Mouse (Mus musculus) midbrain, embryonic 13.5 days (tissue): ENCODE data around the gene Rbm5. TPM values are rescaled to one million over a fixed set of nuclear protein-coding genes. Genes with fewer than 3 reads are reported as not detected.

Source experiments
- ATAC-seq: fragments of 200-750 bp; cut with Nextera tagmentation; 2 replicates; pipeline ENCODE4 v1.8.0; 2017; ENCODE audit warnings: mild to moderate bottlenecking, moderate TSS enrichment, moderate library complexity
- H3K27ac ChIP-seq: fragments of 300-500 bp; sonication (generic); 2 replicates; pipeline ENCODE4 v1.5.1; 2015; ENCODE audit warnings: inconsistent platforms, mild to moderate bottlenecking, moderate library complexity
- H3K27me3 ChIP-seq: fragments of 300-500 bp; sonication (generic); 2 replicates; pipeline ENCODE4 v1.6.1; 2015; ENCODE audit warnings: mild to moderate bottlenecking, inconsistent platforms
- H3K36me3 ChIP-seq: fragments of 300-500 bp; sonication (generic); 2 replicates; pipeline ENCODE4 v1.6.1; 2015; ENCODE audit warnings: mild to moderate bottlenecking, inconsistent platforms
- H3K4me1 ChIP-seq: fragments of 300-500 bp; sonication (generic); replicated peaks from 2 replicates; pipeline ENCODE4 v1.6.1; 2015; ENCODE audit warnings: inconsistent platforms
- H3K4me2 ChIP-seq: fragments of 300-500 bp; sonication (generic); replicated peaks from 2 replicates; pipeline ENCODE4 v1.6.1; 2015; ENCODE audit warnings: moderate library complexity, mild to moderate bottlenecking, inconsistent platforms
- H3K4me3 ChIP-seq: fragments of 300-500 bp; sonication (generic); replicated peaks from 2 replicates; pipeline ENCODE4 v1.5.1; 2015; ENCODE audit warnings: mild to moderate bottlenecking, inconsistent platforms
- H3K9ac ChIP-seq: fragments of 300-500 bp; sonication (generic); replicated peaks from 2 replicates; pipeline ENCODE4 v1.6.1; 2015; ENCODE audit warnings: mild to moderate bottlenecking, inconsistent platforms
- H3K9me3 ChIP-seq: fragments of 300-500 bp; sonication (generic); 2 replicates; pipeline ENCODE4 v1.6.1; 2016; ENCODE audit warnings: mild to moderate bottlenecking, inconsistent platforms
- WGBS: fragments of 180-500 bp; shearing (Covaris S2); methylation state at CpG from one replicate; pipeline ENCODE4 v1.1.7; 2015; 5-methylcytosine and 5-hydroxymethylcytosine counted together
- polyA plus RNA-seq: library from polyadenylated mRNA; unstranded; fragments of >200 nt; fragmentation: Nextera tagmentation; extraction: Ambion mirVana; gene quantifications from 2 replicates; pipeline ENCODE4 v1.2.1, GENCODE M21; 2015

Gene Rbm5
- polyA plus RNA-seq, 1 experiment from 2014 or later, result 315 TPM

DNA sequence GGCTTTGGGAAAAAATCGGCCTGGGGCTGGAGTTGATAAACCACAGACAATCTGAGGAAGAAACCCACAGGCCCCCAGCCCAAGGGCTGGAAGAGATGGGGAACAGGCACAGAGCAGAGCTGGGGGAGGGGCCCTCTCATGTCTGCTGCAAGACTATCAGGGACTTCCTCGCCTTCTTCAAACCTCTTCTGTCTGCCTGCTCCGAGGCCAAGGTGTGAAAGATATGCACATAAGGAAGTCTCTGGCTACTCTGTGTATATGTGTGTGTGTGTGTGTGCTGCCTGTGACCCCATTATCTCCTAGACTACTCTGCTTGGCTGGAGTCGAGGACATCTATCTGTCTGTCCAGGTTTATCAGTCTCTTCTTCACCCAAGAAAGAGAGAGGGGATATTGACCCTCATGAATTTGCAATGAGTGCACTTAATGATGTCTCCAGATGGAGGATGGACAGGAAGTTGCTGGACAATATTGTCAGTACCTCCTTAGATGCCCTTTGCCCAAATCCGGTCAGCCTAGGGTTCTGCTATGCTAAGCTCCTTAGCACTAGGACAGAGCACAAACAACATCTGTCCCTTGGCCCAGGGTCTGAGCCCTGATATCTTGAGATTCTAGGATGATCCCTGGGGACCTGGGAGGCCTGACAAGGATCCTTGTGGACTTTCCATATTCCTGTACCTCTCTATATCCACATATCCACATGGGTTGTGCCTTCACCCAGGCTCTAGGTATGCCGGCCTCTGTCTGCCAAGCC lies 41.7 kb downstream of the Rbm5 start:
- H3K4me1 ChIP-seq, result peaks cover 61% of the 10 kb centered on the region
- H3K4me3 ChIP-seq, result no peak overlapping the region
- H3K4me2 ChIP-seq, result peak overlapping the region; percentile 11; the same call in 1 of the 2 replicates
- H3K27ac ChIP-seq, result peak overlapping the region; percentile 89
- no peaks in the 10 kb centered on the region for H3K36me3 ChIP-seq
- H3K9ac ChIP-seq, result 0 out of 2 replicates have a peak overlapping the region, but pooled peaks have one; percentile 19
- ATAC-seq, result no peak; the same call in 1 of the 2 replicates
- no peaks in the 10 kb centered on the region for H3K9me3 ChIP-seq
- no peaks in the 10 kb centered on the region for H3K27me3 ChIP-seq
- 69% methylated on average over 6 of the region's 6 CpGs for WGBS

GRCm38 (mm10) chr9:107727041-107727440 lies 43.8 kb downstream of the Rbm5 start:
- ATAC-seq, result no peak
- 52% methylated on average over 3 of the region's 3 CpGs for WGBS
- H3K9ac ChIP-seq, result no peak overlapping the region
- H3K9me3 ChIP-seq, result no peaks in the 10 kb centered on the region
- H3K4me1 ChIP-seq, result peaks cover 81% of the 10 kb centered on the region
- H3K36me3 ChIP-seq, result no peaks in the 10 kb centered on the region
- no peaks in the 10 kb centered on the region for H3K27me3 ChIP-seq
- H3K4me3 ChIP-seq, result no peak overlapping the region
- peak overlapping the region; percentile 68 for H3K27ac ChIP-seq
- H3K4me2 ChIP-seq, result no peak overlapping the region

- Histone ChIP-seq H3K36me3 (no peaks in the 10 kb centered on the region), H3K9me3 (no peaks in the 10 kb centered on the region)
- 87% methylated on average over 1 of the region's 1 CpGs for WGBS
These were observed 46.0 kb downstream of the Rbm5 start for GRCm38 (mm10) chr9:107724796-107725195.

GRCm38 (mm10) chr9:107723794-107724531 lies 46.8 kb downstream of the Rbm5 start:
- H3K9ac ChIP-seq, result peak overlapping the region; percentile 24; the same call in 1 of the 2 replicates

More at GRCm38 (mm10) chr9:107724796-107725195, 46.0 kb downstream of the Rbm5 start:
- H3K4me3 ChIP-seq, result no peak overlapping the region
- no peak overlapping the region for H3K27ac ChIP-seq
- peaks cover 63% of the 10 kb centered on the region for H3K4me1 ChIP-seq
- H3K4me2 ChIP-seq, result no peak overlapping the region
- no peaks in the 10 kb centered on the region for H3K27me3 ChIP-seq
- no peak for ATAC-seq
- no peak overlapping the region for H3K9ac ChIP-seq

GRCm38 (mm10) chr9:107723292-107723691 lies 47.5 kb downstream of the Rbm5 start:
- peaks cover 48% of the 10 kb centered on the region for H3K4me1 ChIP-seq
- 16% methylated on average over 6 of the region's 6 CpGs for WGBS
- no peaks in the 10 kb centered on the region for H3K36me3 ChIP-seq
- H3K9me3 ChIP-seq, result no peaks in the 10 kb centered on the region
- peak overlapping the region; percentile 76 for H3K27ac ChIP-seq
- H3K4me3 ChIP-seq, result no peak overlapping the region
- no peaks in the 10 kb centered on the region for H3K27me3 ChIP-seq
- peak overlapping the region; percentile 21 for H3K4me2 ChIP-seq
- peak; percentile 34; the same call in 1 of the 2 replicates for ATAC-seq
- peak overlapping the region; percentile 24 for H3K9ac ChIP-seq

More at GRCm38 (mm10) chr9:107723794-107724531, 46.8 kb downstream of the Rbm5 start:
- Histone ChIP-seq H3K4me2 (peak overlapping the region; percentile 21), H3K4me3 (no peak overlapping the region), H3K27ac (peak overlapping the region; percentile 76), H3K36me3 (no peaks in the 10 kb centered on the region), H3K9me3 (no peaks in the 10 kb centered on the region), H3K4me1 (peaks cover 55% of the 10 kb centered on the region), H3K27me3 (no peaks in the 10 kb centered on the region)
- 5% methylated on average over 11 of the region's 11 CpGs for WGBS
- peak; percentile 73 for ATAC-seq

DNA sequence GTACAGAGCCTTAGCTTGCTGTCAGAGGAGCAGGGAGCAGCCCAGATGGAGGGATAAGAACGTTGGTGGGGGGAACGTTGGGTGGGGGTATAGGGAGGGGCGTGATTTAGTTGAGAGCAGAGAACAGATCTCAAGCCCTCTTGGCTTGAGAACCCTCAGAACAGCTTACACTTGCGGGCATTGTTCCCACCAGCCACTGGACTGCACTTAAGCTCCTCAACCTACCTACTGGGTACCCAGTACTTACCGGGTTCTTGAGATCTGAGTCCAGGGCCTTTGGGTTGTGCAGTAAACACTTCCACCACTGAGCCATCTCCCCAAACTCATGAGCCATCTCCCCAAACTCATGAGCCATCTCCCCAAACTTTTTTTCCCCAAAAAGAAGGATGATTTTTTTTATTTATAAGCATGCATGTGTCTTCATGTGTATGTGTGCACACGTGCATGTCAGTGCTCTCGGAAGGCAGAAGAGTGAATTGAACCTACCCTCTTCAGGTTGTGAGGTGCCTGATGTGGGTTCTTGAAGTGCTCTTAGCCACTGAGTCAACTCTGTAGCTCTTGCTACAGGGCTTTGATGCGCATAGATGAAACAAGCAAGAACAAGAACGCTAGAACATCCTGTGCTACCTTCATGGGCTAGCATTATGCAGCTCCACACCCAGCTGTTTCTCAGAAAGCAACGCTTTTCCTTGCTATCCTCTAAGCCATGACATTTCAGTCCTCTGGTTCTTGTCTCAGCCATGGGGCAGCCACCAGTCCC lies 51.8 kb downstream of the Rbm5 start:
- peaks cover 44% of the 10 kb centered on the region for H3K4me1 ChIP-seq
- H3K9me3 ChIP-seq, result no peaks in the 10 kb centered on the region
- H3K9ac ChIP-seq, result no peak overlapping the region
- no peak overlapping the region for H3K4me3 ChIP-seq
- H3K36me3 ChIP-seq, result no peaks in the 10 kb centered on the region
- H3K4me2 ChIP-seq, result no peak overlapping the region
- H3K27me3 ChIP-seq, result no peaks in the 10 kb centered on the region
- WGBS, result 83% methylated on average over 10 of the region's 10 CpGs
- no peak overlapping the region for H3K27ac ChIP-seq
- ATAC-seq, result no peak

GRCm38 (mm10) chr9:107716951-107717350 lies 53.8 kb downstream of the Rbm5 start:
- no peak overlapping the region for H3K4me2 ChIP-seq
- no peak for ATAC-seq
- H3K4me3 ChIP-seq, result no peak overlapping the region
- H3K36me3 ChIP-seq, result no peaks in the 10 kb centered on the region
- no peaks in the 10 kb centered on the region for H3K9me3 ChIP-seq
- H3K27me3 ChIP-seq, result 0 out of 2 replicates have a peak, but pooled peaks cover under 1% of the 10 kb centered on the region
- H3K27ac ChIP-seq, result no peak overlapping the region
- no peak overlapping the region for H3K9ac ChIP-seq
- H3K4me1 ChIP-seq, result peaks cover 24% of the 10 kb centered on the region
- WGBS, result 30% methylated on average over 6 of the region's 6 CpGs

DNA sequence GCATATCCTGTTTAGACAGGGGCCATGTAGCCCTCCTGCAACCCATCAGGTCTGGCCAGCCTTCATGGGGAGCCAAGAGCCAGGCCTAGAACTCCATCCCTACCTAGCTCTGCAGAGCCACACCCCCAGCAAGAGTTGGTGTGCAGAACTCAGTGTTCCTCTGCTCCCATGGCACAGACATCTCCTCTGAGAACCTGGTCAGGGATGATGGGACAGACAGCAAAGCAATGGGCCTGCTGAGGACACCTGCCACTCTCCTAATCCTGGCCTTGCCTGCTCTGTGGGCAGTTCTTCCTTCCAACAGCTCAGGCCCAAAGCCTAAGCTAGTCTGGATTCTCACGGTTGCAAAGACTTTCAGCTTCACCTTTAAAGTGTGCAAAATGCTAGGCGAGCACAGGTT lies 55.2 kb downstream of the Rbm5 start:
- H3K27ac ChIP-seq, result no peak overlapping the region
- H3K9ac ChIP-seq, result no peak overlapping the region
- 0 out of 2 replicates have a peak, but pooled peaks cover 6% of the 10 kb centered on the region for H3K27me3 ChIP-seq
- H3K36me3 ChIP-seq, result no peaks in the 10 kb centered on the region
- no peak overlapping the region for H3K4me2 ChIP-seq
- no peaks in the 10 kb centered on the region for H3K9me3 ChIP-seq
- WGBS, result 76% methylated on average over 2 of the region's 2 CpGs
- peaks cover 24% of the 10 kb centered on the region for H3K4me1 ChIP-seq
- no peak overlapping the region for H3K4me3 ChIP-seq
- ATAC-seq, result no peak

- 19% methylated on average over 12 of the region's 12 CpGs for WGBS
- H3K27ac ChIP-seq, result no peak overlapping the region
- no peaks in the 10 kb centered on the region for H3K9me3 ChIP-seq
- peaks cover 31% of the 10 kb centered on the region for H3K4me1 ChIP-seq
- H3K9ac ChIP-seq, result no peak overlapping the region
- 0 out of 2 replicates have a peak, but pooled peaks cover 6% of the 10 kb centered on the region for H3K27me3 ChIP-seq
- no peak overlapping the region for H3K4me2 ChIP-seq
- H3K4me3 ChIP-seq, result no peak overlapping the region
- no peaks in the 10 kb centered on the region for H3K36me3 ChIP-seq
- no peak for ATAC-seq
These were observed 56.4 kb downstream of the Rbm5 start for GRCm38 (mm10) chr9:107714221-107714952.

DNA sequence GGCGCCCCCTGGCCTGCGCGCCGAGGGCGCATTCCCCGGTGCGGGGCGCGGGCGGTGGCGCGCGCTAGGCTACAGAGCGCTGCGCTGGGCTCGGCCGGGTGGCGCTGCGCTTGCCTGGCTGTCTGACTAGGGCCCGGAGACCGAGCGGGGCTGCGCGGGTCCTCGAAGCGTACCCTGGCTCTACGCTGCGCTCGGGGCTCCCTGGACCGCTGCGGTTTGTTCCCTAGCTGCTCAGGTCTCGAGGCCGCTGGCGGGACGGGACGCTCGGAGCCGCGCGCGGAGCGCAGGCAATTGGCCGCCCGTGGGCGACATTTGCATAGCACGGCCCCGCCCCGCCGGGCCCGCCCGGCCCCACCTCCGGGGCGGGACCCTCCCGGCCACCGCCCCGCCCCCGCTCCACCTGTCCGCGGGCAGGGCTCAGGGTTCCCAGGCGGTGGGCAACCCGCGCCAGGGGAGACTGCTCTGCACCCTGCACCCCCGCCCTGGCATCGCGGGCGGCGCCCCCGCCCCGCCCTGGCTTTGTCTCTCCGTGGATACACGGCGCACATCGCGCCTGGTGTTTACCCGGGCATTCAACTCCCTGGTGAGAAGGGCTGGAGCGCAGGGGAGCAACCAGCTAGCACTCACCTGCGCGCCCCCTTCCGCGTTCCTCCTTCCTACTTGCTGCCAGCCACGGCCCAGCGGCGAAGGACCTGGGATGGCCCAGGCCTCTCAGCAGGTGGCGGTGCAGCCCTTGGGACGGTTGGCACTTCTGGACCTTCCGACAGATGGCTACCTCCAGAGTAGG lies 60.9 kb downstream of the Rbm5 start, which contains the start of gene Sema3f:
TSS of gene Sema3f (minus strand) at position 779 of the 787 bp plus-strand sequence.
- Histone ChIP-seq H3K4me1 (peaks cover 58% of the 10 kb centered on the region), H3K9me3 (no peaks in the 10 kb centered on the region), H3K4me2 (peak within 1 kb of the TSS; percentile 89), H3K36me3 (peaks cover 7% of the 10 kb centered on the region), H3K4me3 (peak within 1 kb of the TSS; percentile 88), H3K27ac (peak within 1 kb of the TSS; percentile 94), H3K27me3 (0 out of 2 replicates have a peak, but pooled peaks cover 6% of the 10 kb centered on the region), H3K9ac (peak within 1 kb of the TSS; percentile 98)
- peak; percentile 78 for ATAC-seq
- WGBS, result under 1% methylated on average over 64 of the region's 86 CpGs
